In genomic region chr6:52861186-52861820, GRCm38 (mm10) we compare ENCODE assay signal across 9 mouse cellular contexts.
DNase-seq lines count a peak whose midpoint lies in the region; ATAC-seq lines count a peak whose summit lies in the region.
"Had no signal": no experiment of that assay in that cellular context is flagged by ENCODE, and none has a peak within 500 bp of the region (broad histone marks: within the 10 kb centered on the region; RNA-seq: fewer than 3 reads in every experiment).

No protein-coding gene starts in this region.

- ATAC-seq in heart, embryonic 14.5 days (ENCODE audit: insufficient number of reproducible peaks, insufficient read depth, low FRiP score, low read depth) = no peak
- no peak; the same call in 1 of the 2 replicates for ATAC-seq in embryonic facial prominence, embryonic 14.5 days (ENCODE audit: low read depth)
- ATAC-seq in limb, embryonic 12.5 days (ENCODE audit: insufficient number of reproducible peaks, insufficient read depth, low FRiP score, low TSS enrichment, low read depth) = no peak

- no peak for DNase-seq in heart, postnatal 36 days
- peak; percentile 39 for DNase-seq in brain, adult 2 months (ENCODE audit: low read depth, low spot score)
- peak; percentile 82 for DNase-seq in embryonic facial prominence, embryonic 14.5 days (ENCODE audit: low spot score)
- no peak for DNase-seq in B cell, adult 2 months
- DNase-seq in natural killer cell, adult 2 months (ENCODE audit: low spot score in 2 of 2) = no peak
- DNase-seq in gastrocnemius, adult 18-20 months (ENCODE audit: low spot score) = no peak

- no peaks in the 10 kb centered on the region for H3K27me3 ChIP-seq in heart, embryonic 14.5 days (ENCODE audit: control insufficient read depth, insufficient read depth, low read length)
- H3K27me3 ChIP-seq in embryonic facial prominence, embryonic 14.5 days (replicated peaks; ENCODE audit: control insufficient read depth, insufficient read depth, low read length) = no peaks in the 10 kb centered on the region
- H3K27me3 ChIP-seq in limb, embryonic 12.5 days = 0 out of 2 replicates have a peak, but pooled peaks cover 3% of the 10 kb centered on the region
- H3K27me3 ChIP-seq: neural tube, embryonic 12.5 days had no signal

- H3K36me3 ChIP-seq in heart, embryonic 14.5 days (ENCODE audit: control insufficient read depth, insufficient read depth, low read length) = no peaks in the 10 kb centered on the region
- H3K36me3 ChIP-seq in embryonic facial prominence, embryonic 14.5 days (ENCODE audit: control insufficient read depth, insufficient read depth, low read length) = no peaks in the 10 kb centered on the region
- no peaks in the 10 kb centered on the region for H3K36me3 ChIP-seq in limb, embryonic 12.5 days
- H3K36me3 ChIP-seq: neural tube, embryonic 12.5 days had no signal

- peaks cover 28 to 38% of the 10 kb centered on the region in 2 experiments for H3K4me1 ChIP-seq in heart, embryonic 14.5 days (ENCODE audit: control insufficient read depth in 2 of 2, insufficient read depth in 2 of 2, low read length in 2 of 2)
- peaks cover 57% of the 10 kb centered on the region for H3K4me1 ChIP-seq in embryonic facial prominence, embryonic 14.5 days (ENCODE audit: control insufficient read depth, insufficient read depth, low read length)
- H3K4me1 ChIP-seq in limb, embryonic 12.5 days (replicated peaks) = peaks cover 89% of the 10 kb centered on the region

- peak overlapping the region; percentile 61 to 70 for H3K27ac ChIP-seq in heart, embryonic 14.5 days (replicated peaks in 1 of 2; ENCODE audit: control insufficient read depth in 1 of 2, insufficient read depth in 1 of 2, low read depth in 2 of 2, low read length in 2 of 2)
- peak overlapping the region; percentile 83 for H3K27ac ChIP-seq in embryonic facial prominence, embryonic 14.5 days (replicated peaks; ENCODE audit: low read depth, low read length)
- peak overlapping the region; percentile 77 for H3K27ac ChIP-seq in limb, embryonic 12.5 days
- H3K27ac ChIP-seq: neural tube, embryonic 12.5 days had no signal

- 57% methylated on average over 9 of the region's 9 CpGs for WGBS in heart, embryonic 14.5 days
- whole genome bisulfite sequencing in embryonic facial prominence, embryonic 14.5 days = 52% methylated on average over 9 of the region's 9 CpGs
- WGBS in limb, embryonic 12.5 days = 50% methylated on average over 9 of the region's 9 CpGs

- H3K4me3 ChIP-seq in heart, embryonic 14.5 days (ENCODE audit: control insufficient read depth in 1 of 2, insufficient read depth in 1 of 2, low read depth in 1 of 2, low read length in 2 of 2) = no peak overlapping the region
- no peak overlapping the region for H3K4me3 ChIP-seq in embryonic facial prominence, embryonic 14.5 days (ENCODE audit: low read depth, low read length)
- no peak overlapping the region for H3K4me3 ChIP-seq in limb, embryonic 12.5 days (replicated peaks)
- H3K4me3 ChIP-seq: neural tube, embryonic 12.5 days had no signal

- no peaks in the 10 kb centered on the region for H3K9me3 ChIP-seq in heart, embryonic 14.5 days (ENCODE audit: control insufficient read depth, low read length)
- H3K9me3 ChIP-seq in embryonic facial prominence, embryonic 14.5 days (ENCODE audit: control insufficient read depth, low read length) = no peaks in the 10 kb centered on the region
- H3K9me3 ChIP-seq in limb, embryonic 12.5 days = no peaks in the 10 kb centered on the region
- H3K9me3 ChIP-seq: neural tube, embryonic 12.5 days had no signal

- H3K9ac ChIP-seq in heart, embryonic 14.5 days (ENCODE audit: low read length) = no peak overlapping the region
- no peak overlapping the region for H3K9ac ChIP-seq in embryonic facial prominence, embryonic 14.5 days (ENCODE audit: low read depth, low read length)
- H3K9ac ChIP-seq in limb, embryonic 12.5 days (replicated peaks) = no peak overlapping the region
- H3K9ac ChIP-seq: neural tube, embryonic 12.5 days had no signal

- no peak overlapping the region for H3K4me2 ChIP-seq in heart, embryonic 14.5 days (ENCODE audit: low read length)
- H3K4me2 ChIP-seq in embryonic facial prominence, embryonic 14.5 days (ENCODE audit: low read depth, low read length) = no peak overlapping the region
- H3K4me2 ChIP-seq in limb, embryonic 12.5 days = 0 out of 2 replicates have a peak overlapping the region, but pooled peaks have one; percentile 6
- H3K4me2 ChIP-seq: neural tube, embryonic 12.5 days had no signal

- intact Hi-C loops in heart, postnatal 36 days (cut with DNase I) = no loop called here

Comparison
In these comparisons a context has a peak if more than half of its experiments do, and no peak if none do; other contexts are left out.
1. DNase-seq: peak in brain, adult 2 months (single experiment) and embryonic facial prominence, embryonic 14.5 days (single experiment); none in heart, postnatal 36 days (0 of 2), B cell, adult 2 months (0 of 2), natural killer cell, adult 2 months (0 of 2) and gastrocnemius, adult 18-20 months (single experiment).
2. Peak in every context shown above with its lines, with median percentiles within 50 percentile points of each other: H3K27ac ChIP-seq.